Mouse (Mus musculus) embryonic facial prominence, embryonic 14.5 days (tissue): Measurements from ENCODE around the gene Gm20518. TPM values are rescaled to one million over a fixed set of nuclear protein-coding genes. Genes with fewer than 3 reads are reported as not detected.

Experiments used
- ATAC-seq: fragments of 200-750 bp; cut with Nextera tagmentation; 2 replicates; pipeline ENCODE4 v1.8.0; 2017; ENCODE audit warnings: low read depth, moderate number of reproducible peaks, moderate TSS enrichment
- DNase-seq: peaks from one replicate; pipeline ENCODE4 v3.0.0-alpha.2; 2015; ENCODE audit warnings: low spot score
- H3K27ac ChIP-seq: fragments of 300-500 bp; sonication (generic); replicated peaks from 2 replicates; pipeline ENCODE4 v1.5.1; 2014; ENCODE audit warnings: low read depth, mild to moderate bottlenecking, low read length, moderate library complexity
- H3K27me3 ChIP-seq: fragments of 300-500 bp; sonication (generic); replicated peaks from 2 replicates; pipeline ENCODE4 v1.6.1; 2014; ENCODE audit warnings: low read length; ENCODE audit not compliant: control insufficient read depth, insufficient read depth
- H3K36me3 ChIP-seq: fragments of 300-500 bp; sonication (generic); 2 replicates; pipeline ENCODE4 v1.6.1; 2014; ENCODE audit warnings: low read length, mixed read lengths; ENCODE audit not compliant: control insufficient read depth, insufficient read depth
- H3K4me1 ChIP-seq: fragments of 300-500 bp; sonication (generic); 2 replicates; pipeline ENCODE4 v1.6.1; 2014; ENCODE audit warnings: antibody characterized with exemption, low read length; ENCODE audit not compliant: control insufficient read depth, insufficient read depth
- H3K4me2 ChIP-seq: fragments of 300-500 bp; sonication (generic); 2 replicates; pipeline ENCODE4 v1.6.1; 2014; ENCODE audit warnings: low read depth, mild to moderate bottlenecking, low read length, moderate library complexity, mixed read lengths
- H3K4me3 ChIP-seq: fragments of 300-500 bp; sonication (generic); 2 replicates; pipeline ENCODE4 v1.5.1; 2014; ENCODE audit warnings: low read depth, mild to moderate bottlenecking, low read length
- H3K9ac ChIP-seq: fragments of 300-500 bp; sonication (generic); 2 replicates; pipeline ENCODE4 v1.6.1; 2014; ENCODE audit warnings: low read depth, mild to moderate bottlenecking, low read length, moderate library complexity, mixed read lengths
- H3K9me3 ChIP-seq: fragments of 300-500 bp; sonication (generic); 2 replicates; pipeline ENCODE4 v1.6.1; 2016; ENCODE audit warnings: low read length; ENCODE audit not compliant: control insufficient read depth
- WGBS: fragments of 180-500 bp; shearing (Covaris S2); extraction: QIAGEN DNeasy Blood & Tissue Kit; methylation state at CpG from one replicate; pipeline ENCODE4 v1.1.7; 2014; 5-methylcytosine and 5-hydroxymethylcytosine counted together
- polyA plus RNA-seq: library from polyadenylated mRNA; unstranded; fragments of >200 nt; fragmentation: Nextera tagmentation; extraction: Ambion mirVana; gene quantifications from 2 replicates; pipeline ENCODE4 v1.2.1, GENCODE M21; 2014

Gm20518 gene
- polyA plus RNA-seq, 1 experiment from 2014 or later = 0.19 TPM

DNA sequence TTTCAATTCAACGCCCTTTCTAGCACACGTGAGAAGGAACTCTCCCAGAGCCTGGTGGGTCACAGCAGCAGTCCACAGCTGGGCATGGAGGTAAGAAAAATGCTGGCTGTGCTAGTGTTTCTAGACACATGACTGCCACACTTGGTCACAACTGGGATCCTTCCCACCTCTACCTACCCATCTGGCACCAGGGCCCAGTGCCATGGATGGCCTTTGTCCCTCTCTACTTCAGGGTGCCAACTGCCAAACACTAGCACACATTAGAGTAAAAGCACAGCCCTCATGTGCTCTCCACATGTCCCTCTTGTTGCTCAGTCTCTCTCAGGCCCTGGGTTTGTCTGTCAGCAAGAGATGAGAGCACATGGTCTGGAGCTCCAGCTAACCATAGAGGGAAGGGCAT lies 38.2 kb upstream of the Gm20518 start:
- Histone ChIP-seq H3K36me3 (0 out of 2 replicates have a peak, but pooled peaks cover 12% of the 10 kb centered on the region), H3K9me3 (no peaks in the 10 kb centered on the region), H3K4me3 (no peak overlapping the region), H3K9ac (no peak overlapping the region), H3K4me1 (peaks cover 8% of the 10 kb centered on the region), H3K4me2 (no peak overlapping the region), H3K27me3 (no peaks in the 10 kb centered on the region), H3K27ac (no peak overlapping the region)
- ATAC-seq = no peak
- DNase-seq = no peak
- 75% methylated on average over 2 of the region's 2 CpGs for WGBS

DNA sequence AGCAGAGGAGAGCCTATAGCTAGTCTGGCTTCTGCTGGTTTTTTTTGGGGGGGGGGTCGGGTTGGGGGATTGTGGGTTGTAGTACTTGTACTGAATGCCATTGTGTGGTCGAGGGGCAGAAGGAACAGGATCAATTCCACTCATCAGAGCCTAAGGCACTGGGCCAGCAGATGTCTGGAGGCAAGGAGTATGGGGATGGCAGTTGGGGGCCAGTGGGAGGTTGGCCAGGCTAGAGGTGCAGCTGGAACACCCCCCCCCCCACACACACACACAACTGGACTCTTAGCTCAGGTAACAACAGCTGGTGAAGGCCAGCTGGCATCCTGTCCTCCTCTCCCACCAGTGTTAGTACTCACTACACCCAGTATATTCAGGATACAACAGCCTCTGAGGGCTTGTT lies 37.7 kb upstream of the Gm20518 start:
- no peak overlapping the region for H3K27ac ChIP-seq
- H3K36me3 ChIP-seq = 0 out of 2 replicates have a peak, but pooled peaks cover 12% of the 10 kb centered on the region
- no peak overlapping the region for H3K4me2 ChIP-seq
- DNase-seq = no peak
- no peak overlapping the region for H3K4me3 ChIP-seq
- WGBS = 29% methylated on average over 1 of the region's 2 CpGs
- H3K4me1 ChIP-seq = peaks cover 8% of the 10 kb centered on the region
- H3K9ac ChIP-seq = 0 out of 2 replicates have a peak overlapping the region, but pooled peaks have one; percentile 79
- no peaks in the 10 kb centered on the region for H3K27me3 ChIP-seq
- no peak for ATAC-seq
- no peaks in the 10 kb centered on the region for H3K9me3 ChIP-seq

DNA sequence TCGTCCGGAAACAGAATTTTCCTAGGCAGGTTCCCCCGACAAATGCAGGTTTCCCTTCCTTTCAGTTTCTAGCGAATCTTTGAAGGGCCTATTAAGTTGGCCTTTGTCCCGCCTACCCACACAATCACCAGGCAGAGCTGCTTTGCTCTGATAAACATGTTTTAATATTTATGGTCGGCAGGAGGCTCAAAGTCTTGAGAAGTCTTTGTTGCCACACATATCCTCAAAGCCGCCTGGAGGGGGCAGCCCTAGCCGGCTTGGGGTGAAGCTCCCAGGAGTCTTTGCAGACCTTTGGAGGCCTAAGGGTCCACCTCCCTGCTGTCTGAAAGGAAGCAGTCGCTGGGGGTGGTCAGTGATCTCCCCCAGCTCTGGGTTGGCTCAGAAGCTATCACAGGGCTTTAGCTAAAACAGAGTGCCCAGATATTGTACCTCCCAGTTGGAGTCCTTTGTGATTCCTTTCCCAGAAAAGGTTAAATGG lies 37.2 kb upstream of the Gm20518 start:
- peak; percentile 70 for ATAC-seq

DNA sequence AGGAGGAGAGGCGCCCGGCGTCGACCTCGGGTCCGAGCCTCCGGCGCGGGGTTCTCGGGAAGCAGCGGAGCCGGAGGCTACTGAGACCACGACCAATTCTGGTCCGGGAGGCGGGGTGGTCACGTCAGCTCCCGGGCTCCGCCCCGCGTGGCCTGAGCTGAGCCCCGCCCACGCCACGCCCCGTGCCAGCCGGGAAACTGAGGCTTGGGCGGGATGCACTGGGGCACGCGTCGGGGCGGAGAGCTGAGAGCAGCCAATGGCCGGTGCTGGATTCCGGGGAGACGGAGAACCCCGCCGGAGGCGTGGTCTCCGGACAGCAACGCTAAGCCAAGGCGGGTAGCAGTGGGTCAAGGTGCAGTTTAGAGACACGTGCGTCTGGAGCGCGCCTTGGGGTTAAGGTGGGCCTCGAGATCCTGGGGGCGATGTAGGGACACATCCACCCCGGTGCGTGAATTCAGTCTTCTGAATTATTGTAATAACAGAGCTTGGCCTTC lies 36.7 kb upstream of the Gm20518 start, which contains the start of gene Slc25a1:
TSS of gene Slc25a1 (minus strand) at position 133 of the 494 bp plus-strand sequence.
- Histone ChIP-seq H3K27ac (peak within 1 kb of the TSS; percentile 78), H3K27me3 (no peaks in the 10 kb centered on the region), H3K9me3 (no peaks in the 10 kb centered on the region), H3K9ac (peak within 1 kb of the TSS; percentile 79), H3K36me3 (0 out of 2 replicates have a peak, but pooled peaks cover 12% of the 10 kb centered on the region), H3K4me2 (peak within 1 kb of the TSS; percentile 98), H3K4me3 (peak within 1 kb of the TSS; percentile 87), H3K4me1 (peaks cover 8% of the 10 kb centered on the region)
- WGBS = 0% methylated on average over 19 of the region's 47 CpGs
- peak; percentile 80 for ATAC-seq
- DNase-seq = peak; percentile 82

More for the DNA sequence above, 37.2 kb upstream of the Gm20518 start:
- peak overlapping the region; percentile 87 for H3K4me3 ChIP-seq
- peak overlapping the region; percentile 98 for H3K4me2 ChIP-seq
- WGBS = 0% methylated on average over 9 of the region's 9 CpGs
- H3K9ac ChIP-seq = peak overlapping the region; percentile 79
- no peaks in the 10 kb centered on the region for H3K27me3 ChIP-seq
- peak overlapping the region; percentile 78 for H3K27ac ChIP-seq
- peaks cover 8% of the 10 kb centered on the region for H3K4me1 ChIP-seq
- no peaks in the 10 kb centered on the region for H3K9me3 ChIP-seq
- DNase-seq = peak; percentile 90
- 0 out of 2 replicates have a peak, but pooled peaks cover 12% of the 10 kb centered on the region for H3K36me3 ChIP-seq

DNA sequence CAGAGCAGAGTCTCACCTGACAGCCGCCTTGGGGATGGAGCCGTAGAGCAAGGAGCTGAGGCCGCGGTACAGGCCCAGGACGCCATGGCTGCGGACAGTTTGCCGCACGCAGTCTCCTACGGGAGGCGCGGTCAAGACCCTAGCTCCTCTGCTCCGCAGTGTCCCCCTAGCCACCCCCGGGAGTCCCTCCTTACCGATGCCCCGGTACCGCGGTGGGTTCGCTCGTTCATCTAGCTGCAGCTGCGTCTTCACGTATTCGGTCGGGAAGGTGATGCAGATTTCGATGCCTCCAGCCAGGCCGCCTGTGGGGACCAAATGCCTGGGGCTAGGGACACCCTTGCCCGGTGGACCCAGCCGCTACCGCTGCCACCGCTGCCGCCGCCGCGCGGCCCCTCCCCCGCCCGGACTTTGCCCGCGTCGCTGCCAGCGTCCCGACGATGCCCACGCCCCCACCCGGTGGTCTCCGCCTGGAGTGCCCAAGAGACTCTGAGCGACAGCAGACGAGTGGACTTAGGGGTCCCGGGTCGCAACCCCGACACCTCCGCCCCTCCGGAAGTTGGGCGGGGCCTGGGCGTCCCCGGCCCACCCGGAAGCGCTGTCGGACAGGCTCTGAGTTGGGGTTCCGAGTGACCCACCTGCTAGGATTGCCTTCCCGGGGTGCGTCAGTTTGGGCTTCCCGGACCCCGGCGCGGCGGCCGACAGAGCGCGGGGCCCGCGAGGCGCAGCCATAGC lies 36.0 kb upstream of the Gm20518 start:
- Histone ChIP-seq H3K9me3 (no peaks in the 10 kb centered on the region), H3K27ac (peak overlapping the region; percentile 78), H3K4me1 (peaks cover 12% of the 10 kb centered on the region), H3K27me3 (no peaks in the 10 kb centered on the region), H3K4me3 (peak overlapping the region; percentile 87), H3K4me2 (peak overlapping the region; percentile 98), H3K9ac (peak overlapping the region; percentile 79), H3K36me3 (0 out of 2 replicates have a peak, but pooled peaks cover 12% of the 10 kb centered on the region)
- DNase-seq (peak; percentile 16), ATAC-seq (peak; percentile 38)
- WGBS = 0% methylated on average over 27 of the region's 72 CpGs

DNA sequence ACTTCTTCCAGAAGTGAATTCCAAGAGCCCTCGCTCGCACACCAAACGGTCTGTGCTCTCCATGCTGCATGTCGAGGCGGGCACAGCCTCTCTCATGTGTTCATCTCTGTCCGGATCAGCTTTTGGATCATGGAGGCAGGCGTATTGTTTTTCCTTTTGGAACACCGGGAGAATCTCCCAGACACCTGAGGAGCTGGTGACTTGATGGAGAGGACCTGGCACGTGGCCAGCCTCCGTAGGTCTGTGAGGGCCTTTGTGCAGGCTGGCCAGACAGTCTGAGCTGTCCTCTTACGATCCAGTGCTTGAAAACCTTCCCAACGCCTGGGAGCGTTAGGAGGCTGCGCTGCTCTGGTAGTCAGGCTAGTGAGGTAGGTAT lies 30.7 kb upstream of the Gm20518 start:
- peak overlapping the region; percentile 92 for H3K4me2 ChIP-seq
- ATAC-seq (no peak), DNase-seq (no peak)
- H3K27me3 ChIP-seq = peaks cover 31% of the 10 kb centered on the region
- 0 out of 2 replicates have a peak, but pooled peaks cover 12% of the 10 kb centered on the region for H3K36me3 ChIP-seq
- H3K4me3 ChIP-seq = peak overlapping the region; percentile 63
- peak overlapping the region; percentile 83 for H3K9ac ChIP-seq
- under 1% methylated on average over 14 of the region's 14 CpGs for WGBS
- H3K27ac ChIP-seq = peak overlapping the region; percentile 72
- H3K4me1 ChIP-seq = peaks cover 13% of the 10 kb centered on the region
- no peaks in the 10 kb centered on the region; the same call in 1 of the 2 replicates for H3K9me3 ChIP-seq

DNA sequence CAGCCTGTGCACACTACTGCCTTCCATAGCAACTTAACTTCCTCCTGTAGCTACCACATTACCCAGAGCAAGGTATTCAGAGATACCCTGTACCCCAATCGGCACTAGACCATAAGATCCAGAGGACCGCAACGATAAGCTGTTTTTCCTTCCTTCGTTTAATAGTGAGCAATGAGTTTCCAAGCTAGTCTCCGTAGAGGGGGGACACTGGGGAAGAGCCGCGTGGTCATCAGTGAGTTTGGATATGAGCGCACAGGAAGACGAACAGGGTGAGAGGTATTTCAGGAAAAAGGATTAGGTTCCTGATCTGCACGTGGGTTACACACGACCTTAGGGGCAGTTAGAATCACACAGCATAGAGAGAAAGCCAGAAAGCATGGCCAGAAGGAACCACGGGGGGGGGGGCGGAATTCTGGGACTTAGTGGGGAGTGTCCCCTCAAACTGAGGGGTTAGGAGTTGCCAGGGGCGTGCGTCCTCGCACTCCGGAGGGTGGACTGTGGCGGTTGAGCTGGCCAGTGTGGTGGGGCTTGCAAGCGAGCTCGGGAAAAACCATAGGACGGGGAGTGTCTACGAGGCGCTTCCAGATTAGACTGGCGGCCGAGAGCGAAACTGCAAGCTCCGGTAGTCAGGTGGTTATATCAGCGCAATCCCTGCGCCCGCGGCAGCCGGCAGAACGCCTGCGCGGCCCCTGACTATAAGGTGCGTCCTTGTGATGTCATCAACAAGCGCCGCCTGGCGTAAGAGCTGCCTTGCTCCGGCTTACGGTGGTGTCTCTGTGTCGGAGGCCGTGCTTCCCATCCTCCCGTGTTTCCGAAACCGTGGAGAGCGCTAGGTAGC lies 30.1 kb upstream of the Gm20518 start:
- H3K27me3 ChIP-seq = peaks cover 36% of the 10 kb centered on the region
- peak overlapping the region; percentile 92 for H3K4me2 ChIP-seq
- 2% methylated on average over 45 of the region's 47 CpGs for WGBS
- peak; percentile 96 for ATAC-seq
- peak; percentile 99 for DNase-seq
- H3K36me3 ChIP-seq = 0 out of 2 replicates have a peak, but pooled peaks cover 12% of the 10 kb centered on the region
- no peaks in the 10 kb centered on the region; the same call in 1 of the 2 replicates for H3K9me3 ChIP-seq
- peaks cover 7% of the 10 kb centered on the region; the same call in 1 of the 2 replicates for H3K4me1 ChIP-seq
- H3K9ac ChIP-seq = peak overlapping the region; percentile 83
- H3K27ac ChIP-seq = peak overlapping the region; percentile 86
- peak overlapping the region; percentile 63 for H3K4me3 ChIP-seq

DNA sequence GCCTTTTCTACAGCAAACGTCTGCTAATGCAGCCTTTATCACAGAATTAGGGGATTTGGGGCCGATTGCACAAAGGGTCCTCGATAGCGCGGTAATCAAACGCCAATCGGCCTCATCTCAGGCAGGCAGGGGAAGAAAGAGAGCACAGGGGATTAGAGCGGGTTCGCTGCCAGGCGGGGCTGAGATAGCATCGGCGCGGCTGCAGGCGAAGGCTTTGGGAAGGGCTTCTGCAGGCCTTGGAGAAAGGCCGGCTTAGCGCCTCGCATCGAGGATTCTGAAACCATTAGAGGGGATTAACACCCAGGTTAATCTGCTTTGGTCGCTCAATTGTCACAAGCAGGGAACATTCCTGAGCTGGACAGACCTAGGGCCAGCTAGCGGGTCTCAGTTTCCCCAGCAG lies 29.1 kb upstream of the Gm20518 start:
- Histone ChIP-seq H3K27me3 (peaks cover 46% of the 10 kb centered on the region), H3K9me3 (no peaks in the 10 kb centered on the region; the same call in 1 of the 2 replicates), H3K9ac (peak overlapping the region; percentile 83), H3K4me2 (0 out of 2 replicates have a peak overlapping the region, but pooled peaks have one; percentile 92), H3K27ac (no peak overlapping the region), H3K4me3 (peak overlapping the region; percentile 63; the same call in 1 of the 2 replicates), H3K36me3 (0 out of 2 replicates have a peak, but pooled peaks cover 6% of the 10 kb centered on the region), H3K4me1 (peaks cover 6% of the 10 kb centered on the region; the same call in 1 of the 2 replicates)
- no peak for DNase-seq
- WGBS = 7% methylated on average over 20 of the region's 20 CpGs
- no peak for ATAC-seq
